Mouse (Mus musculus) brain, embryonic 14.5 days (tissue): ENCODE results near the gene Plxna4.

Source experiments
- CTCF ChIP-seq: fragments of 200-500 bp; IDR thresholded peaks from 2 replicates; pipeline ENCODE4 v1.5.1; 2012; ENCODE audit warnings: inconsistent platforms, mild to moderate bottlenecking, moderate library complexity, borderline replicate concordance; ENCODE audit not compliant: insufficient read depth, insufficient read length; ENCODE audit errors: extremely low read depth
- POLR2A ChIP-seq: fragments of 200-500 bp; IDR thresholded peaks from 2 replicates; pipeline ENCODE4 v1.6.1; 2012; ENCODE audit warnings: mild to moderate bottlenecking, inconsistent platforms, borderline replicate concordance; ENCODE audit not compliant: poor library complexity, insufficient read depth, insufficient read length, severe bottlenecking; ENCODE audit errors: extremely low read depth

GRCm38 (mm10) chr6:32153170-32153569, 434.8 kb downstream of the Plxna4 start:
- TF ChIP-seq POLR2A (no peak), CTCF (no peak)
